Mouse (Mus musculus) heart, embryonic 10.5 days (tissue): Measurements from ENCODE around the gene Anapc15-ps. TPM values are rescaled to one million over a fixed set of nuclear protein-coding genes. Genes with fewer than 3 reads are reported as not detected.
"Not testable (repeated sequence)": the region's sequence is repeated elsewhere in the genome, so short reads cannot be mapped to it uniquely, and the experiment has no call there.

ENCODE experiments used
- DNase-seq: peaks from one replicate; pipeline ENCODE4 v3.0.0-alpha.2; 2017; ENCODE audit warnings: low spot score
- H3K27ac ChIP-seq: fragments of 300-500 bp; sonication (generic); 2 replicates; pipeline ENCODE4 v1.5.1; 2016; ENCODE audit warnings: mild to moderate bottlenecking
- H3K27me3 ChIP-seq: fragments of 300-500 bp; sonication (generic); 2 replicates; pipeline ENCODE4 v1.6.1; 2016; ENCODE audit warnings: mild to moderate bottlenecking; ENCODE audit not compliant: poor library complexity, insufficient read depth, severe bottlenecking
- H3K36me3 ChIP-seq: fragments of 300-500 bp; sonication (generic); 2 replicates; pipeline ENCODE4 v1.6.1; 2016; ENCODE audit warnings: mild to moderate bottlenecking, moderate library complexity
- H3K4me1 ChIP-seq: fragments of 300-500 bp; sonication (generic); 2 replicates; pipeline ENCODE4 v1.6.1; 2016; ENCODE audit warnings: mild to moderate bottlenecking
- H3K4me3 ChIP-seq: fragments of 300-500 bp; sonication (generic); 2 replicates; pipeline ENCODE4 v1.5.1; 2016; ENCODE audit warnings: mild to moderate bottlenecking, moderate library complexity
- H3K9me3 ChIP-seq: fragments of 300-500 bp; sonication (generic); 2 replicates; pipeline ENCODE4 v1.6.1; 2016; ENCODE audit warnings: mild to moderate bottlenecking, moderate library complexity
- WGBS: fragments of 180-500 bp; shearing (Covaris S2); methylation state at CpG from one replicate; pipeline ENCODE4 v1.1.7; 2016; 5-methylcytosine and 5-hydroxymethylcytosine counted together
- polyA plus RNA-seq: library from polyadenylated mRNA; unstranded; fragments of >200 nt; fragmentation: Nextera tagmentation; extraction: Ambion mirVana; gene quantifications from 2 replicates; pipeline ENCODE4 v1.2.1, GENCODE M21; 2016

Anapc15-ps gene
- polyA plus RNA-seq, 1 experiment from 2014 or later: not detected

- H3K36me3 ChIP-seq: no peaks in the 10 kb centered on the region
- H3K4me1 ChIP-seq: peaks cover 14% of the 10 kb centered on the region; the same call in 1 of the 2 replicates
- DNase-seq: no peak
- WGBS: 72% methylated on average over 9 of the region's 9 CpGs
- no peak overlapping the region for H3K4me3 ChIP-seq
- H3K9me3 ChIP-seq: no peaks in the 10 kb centered on the region
- H3K27me3 ChIP-seq: 0 out of 2 replicates have a peak, but pooled peaks cover 6% of the 10 kb centered on the region
- H3K27ac ChIP-seq: peak overlapping the region; percentile 77
Observed at GRCm38 (mm10) chr10:95634261-95634660, 39.0 kb downstream of the Anapc15-ps start.

GRCm38 (mm10) chr10:95631568-95631967 is 41.7 kb downstream of the Anapc15-ps start:
- Histone ChIP-seq H3K9me3 (no peaks in the 10 kb centered on the region), H3K36me3 (no peaks in the 10 kb centered on the region), H3K27me3 (0 out of 2 replicates have a peak, but pooled peaks cover 6% of the 10 kb centered on the region), H3K4me3 (no peak overlapping the region), H3K27ac (peak overlapping the region; percentile 73; the same call in 1 of the 2 replicates), H3K4me1 (peaks cover 11% of the 10 kb centered on the region; the same call in 1 of the 2 replicates)
- WGBS: 58% methylated on average over 2 of the region's 2 CpGs
- peak; percentile 93 for DNase-seq

GRCm38 (mm10) chr10:95630726-95631345 is 42.4 kb downstream of the Anapc15-ps start:
- H3K27me3 ChIP-seq: 0 out of 2 replicates have a peak, but pooled peaks cover 6% of the 10 kb centered on the region
- DNase-seq: no peak
- WGBS: 81% methylated on average over 10 of the region's 10 CpGs
- H3K9me3 ChIP-seq: no peaks in the 10 kb centered on the region
- no peak overlapping the region for H3K4me3 ChIP-seq
- peaks cover 5% of the 10 kb centered on the region; the same call in 1 of the 2 replicates for H3K4me1 ChIP-seq
- peak overlapping the region; percentile 73; the same call in 1 of the 2 replicates for H3K27ac ChIP-seq
- no peaks in the 10 kb centered on the region for H3K36me3 ChIP-seq

- H3K27ac ChIP-seq: peak overlapping the region; percentile 75; the same call in 1 of the 2 replicates
- H3K27me3 ChIP-seq, H3K4me3 ChIP-seq, H3K36me3 ChIP-seq, H3K9me3 ChIP-seq, H3K4me1 ChIP-seq: not testable (repeated sequence)
- WGBS: 69% methylated on average over 4 of the region's 4 CpGs
- DNase-seq: peak; percentile 85
Observed at GRCm38 (mm10) chr10:95630166-95630565, 43.1 kb downstream of the Anapc15-ps start.

- Histone ChIP-seq H3K36me3 (no peaks in the 10 kb centered on the region), H3K4me3 (no peak overlapping the region), H3K27ac (no peak overlapping the region), H3K4me1 (peaks cover 10% of the 10 kb centered on the region), H3K9me3 (no peaks in the 10 kb centered on the region), H3K27me3 (0 out of 2 replicates have a peak, but pooled peaks cover 6% of the 10 kb centered on the region)
- 68% methylated on average over 2 of the region's 2 CpGs for WGBS
- no peak for DNase-seq
Observed at GRCm38 (mm10) chr10:95628338-95628737, 44.9 kb downstream of the Anapc15-ps start.

GRCm38 (mm10) chr10:95627381-95627780 is 45.9 kb downstream of the Anapc15-ps start:
- Histone ChIP-seq H3K4me3 (no peak overlapping the region), H3K9me3 (no peaks in the 10 kb centered on the region), H3K27me3 (0 out of 2 replicates have a peak, but pooled peaks cover 6% of the 10 kb centered on the region), H3K27ac (no peak overlapping the region), H3K4me1 (peaks cover 15% of the 10 kb centered on the region), H3K36me3 (no peaks in the 10 kb centered on the region)
- 80% methylated on average over 6 of the region's 6 CpGs for WGBS
- DNase-seq: no peak

- Histone ChIP-seq H3K27me3 (0 out of 2 replicates have a peak, but pooled peaks cover 2% of the 10 kb centered on the region), H3K4me3 (no peak overlapping the region), H3K4me1 (peaks cover 15% of the 10 kb centered on the region), H3K9me3 (no peaks in the 10 kb centered on the region), H3K27ac (no peak overlapping the region), H3K36me3 (no peaks in the 10 kb centered on the region)
- 78% methylated on average over 6 of the region's 6 CpGs for WGBS
- no peak for DNase-seq
Observed at GRCm38 (mm10) chr10:95625300-95625699, 48.0 kb downstream of the Anapc15-ps start.

GRCm38 (mm10) chr10:95624007-95624406 is 49.2 kb downstream of the Anapc15-ps start:
- no peak for DNase-seq
- H3K36me3 ChIP-seq: no peaks in the 10 kb centered on the region
- H3K4me1 ChIP-seq: peaks cover 15% of the 10 kb centered on the region
- H3K9me3 ChIP-seq: no peaks in the 10 kb centered on the region
- no peaks in the 10 kb centered on the region for H3K27me3 ChIP-seq
- peak overlapping the region; percentile 76; the same call in 1 of the 2 replicates for H3K27ac ChIP-seq
- H3K4me3 ChIP-seq: no peak overlapping the region
- WGBS: 36% methylated on average over 5 of the region's 5 CpGs

GRCm38 (mm10) chr10:95623518-95623905 is 49.7 kb downstream of the Anapc15-ps start:
- Histone ChIP-seq H3K27me3 (no peaks in the 10 kb centered on the region), H3K4me3 (no peak overlapping the region), H3K27ac (peak overlapping the region; percentile 76), H3K4me1 (peaks cover 15% of the 10 kb centered on the region), H3K9me3 (no peaks in the 10 kb centered on the region), H3K36me3 (no peaks in the 10 kb centered on the region)
- WGBS: 55% methylated on average over 4 of the region's 4 CpGs
- no peak for DNase-seq

Other genes starting within 250 kb of the Anapc15-ps start
- gene Mrpl42, start 171.5 kb downstream of the Anapc15-ps start, polyA plus RNA-seq: 445 and 534 TPM in 2 replicates
- gene Ube2n, start 158.3 kb downstream of the Anapc15-ps start, polyA plus RNA-seq: 328 and 389 TPM in 2 replicates
- gene Nudt4, start 109.3 kb downstream of the Anapc15-ps start, polyA plus RNA-seq: 92.7 and 104 TPM in 2 replicates
- not detected in 2 replicates for gene Gm33543, start 169.5 kb upstream of the Anapc15-ps start, polyA plus RNA-seq